Mouse (Mus musculus): ENCODE data around the gene Eif5. TPM values are rescaled to one million over a fixed set of nuclear protein-coding genes. Genes with fewer than 3 reads are reported as not detected.
A peak's percentile ranks its signal among the peaks of the same experiment; 100 is the strongest.
"Not testable (repeated sequence)": the region's sequence is repeated elsewhere in the genome, so short reads cannot be mapped to it uniquely, and the experiment has no call there.

Gene Eif5
- polyA plus RNA-seq, 1 experiment from 2014 or later = 486 TPM

GRCm38 (mm10) chr12:111507001-111507400, 30.8 kb upstream of the Eif5 start:
- ATAC-seq = no peak
- Histone ChIP-seq H3K4me1 (ENCODE audit: control insufficient read depth, insufficient read depth, low read depth, low read length) (peaks cover 3% of the 10 kb centered on the region), H3K4me3 (ENCODE audit: low read length) (no peak overlapping the region), H3K9me3 (ENCODE audit: control insufficient read depth, low read length) (no peaks in the 10 kb centered on the region), H3K36me3 (ENCODE audit: control insufficient read depth, insufficient read depth, low read length) (no peaks in the 10 kb centered on the region), H3K27ac (ENCODE audit: low read depth, low read length) (no peak overlapping the region), H3K9ac (ENCODE audit: low read depth, low read length) (no peak overlapping the region), H3K4me2 (ENCODE audit: low read length) (no peak overlapping the region), H3K27me3 (replicated peaks; ENCODE audit: control insufficient read depth, insufficient read depth, low read length) (no peaks in the 10 kb centered on the region)
- 63% methylated on average over 5 of the region's 5 CpGs for WGBS

GRCm38 (mm10) chr12:111507962-111508361, 29.9 kb upstream of the Eif5 start:
- H3K4me2 ChIP-seq (ENCODE audit: low read length) = no peak overlapping the region
- 90% methylated on average over 10 of the region's 10 CpGs for WGBS

GRCm38 (mm10) chr12:111508438-111508837, 29.4 kb upstream of the Eif5 start:
- not testable (repeated sequence) for H3K27me3 ChIP-seq (replicated peaks; ENCODE audit: control insufficient read depth, insufficient read depth, low read length); H3K36me3 ChIP-seq (ENCODE audit: control insufficient read depth, insufficient read depth, low read length); H3K4me3 ChIP-seq (ENCODE audit: low read length); H3K4me1 ChIP-seq (ENCODE audit: control insufficient read depth, insufficient read depth, low read depth, low read length); ATAC-seq; H3K27ac ChIP-seq (ENCODE audit: low read depth, low read length); H3K4me2 ChIP-seq (ENCODE audit: low read length); H3K9ac ChIP-seq (ENCODE audit: low read depth, low read length); H3K9me3 ChIP-seq (ENCODE audit: control insufficient read depth, low read length)
- 79% methylated on average over 3 of the region's 3 CpGs for WGBS

More at GRCm38 (mm10) chr12:111507962-111508361, 29.9 kb upstream of the Eif5 start:
- no peak for ATAC-seq
- Histone ChIP-seq H3K27ac (ENCODE audit: low read depth, low read length) (no peak overlapping the region), H3K4me1 (ENCODE audit: control insufficient read depth, insufficient read depth, low read depth, low read length) (peaks cover 3% of the 10 kb centered on the region), H3K27me3 (replicated peaks; ENCODE audit: control insufficient read depth, insufficient read depth, low read length) (no peaks in the 10 kb centered on the region), H3K9ac (ENCODE audit: low read depth, low read length) (no peak overlapping the region), H3K9me3 (ENCODE audit: control insufficient read depth, low read length) (no peaks in the 10 kb centered on the region), H3K36me3 (ENCODE audit: control insufficient read depth, insufficient read depth, low read length) (no peaks in the 10 kb centered on the region), H3K4me3 (ENCODE audit: low read length) (no peak overlapping the region)

GRCm38 (mm10) chr12:111512572-111513063, 25.2 kb upstream of the Eif5 start:
- H3K4me1 ChIP-seq (ENCODE audit: control insufficient read depth, insufficient read depth, low read depth, low read length) = no peaks in the 10 kb centered on the region; the same call in 1 of the 2 replicates
- ATAC-seq = no peak
- H3K36me3 ChIP-seq (ENCODE audit: control insufficient read depth, insufficient read depth, low read length) = no peaks in the 10 kb centered on the region
- H3K27me3 ChIP-seq (replicated peaks; ENCODE audit: control insufficient read depth, insufficient read depth, low read length) = no peaks in the 10 kb centered on the region
- H3K9ac ChIP-seq (ENCODE audit: low read depth, low read length) = no peak overlapping the region
- no peak overlapping the region for H3K4me3 ChIP-seq (ENCODE audit: low read length)
- H3K4me2 ChIP-seq (ENCODE audit: low read length) = no peak overlapping the region
- WGBS = 88% methylated on average over 12 of the region's 12 CpGs
- H3K9me3 ChIP-seq (ENCODE audit: control insufficient read depth, low read length) = no peaks in the 10 kb centered on the region
- no peak overlapping the region for H3K27ac ChIP-seq (ENCODE audit: low read depth, low read length)

GRCm38 (mm10) chr12:111513673-111514072, 24.1 kb upstream of the Eif5 start:
- WGBS = 47% methylated on average over 5 of the region's 5 CpGs
- ATAC-seq = peak; percentile 93
- no peaks in the 10 kb centered on the region; the same call in 1 of the 2 replicates for H3K4me1 ChIP-seq (ENCODE audit: control insufficient read depth, insufficient read depth, low read depth, low read length)
- no peak overlapping the region for H3K4me2 ChIP-seq (ENCODE audit: low read length)
- H3K4me3 ChIP-seq (ENCODE audit: low read length) = no peak overlapping the region
- H3K27ac ChIP-seq (ENCODE audit: low read depth, low read length) = no peak overlapping the region; the same call in 1 of the 2 replicates
- H3K9me3 ChIP-seq (ENCODE audit: control insufficient read depth, low read length) = no peaks in the 10 kb centered on the region
- H3K9ac ChIP-seq (ENCODE audit: low read depth, low read length) = no peak overlapping the region
- no peaks in the 10 kb centered on the region for H3K36me3 ChIP-seq (ENCODE audit: control insufficient read depth, insufficient read depth, low read length)
- H3K27me3 ChIP-seq (replicated peaks; ENCODE audit: control insufficient read depth, insufficient read depth, low read length) = no peaks in the 10 kb centered on the region

- Histone ChIP-seq H3K27ac (ENCODE audit: low read depth, low read length) (peak overlapping the region; percentile 63), H3K9me3 (ENCODE audit: control insufficient read depth, low read length) (no peaks in the 10 kb centered on the region), H3K4me3 (ENCODE audit: low read length) (no peak overlapping the region), H3K9ac (ENCODE audit: low read depth, low read length) (no peak overlapping the region), H3K4me2 (ENCODE audit: low read length) (no peak overlapping the region), H3K4me1 (ENCODE audit: control insufficient read depth, insufficient read depth, low read depth, low read length) (no peaks in the 10 kb centered on the region; the same call in 1 of the 2 replicates), H3K27me3 (replicated peaks; ENCODE audit: control insufficient read depth, insufficient read depth, low read length) (no peaks in the 10 kb centered on the region), H3K36me3 (ENCODE audit: control insufficient read depth, insufficient read depth, low read length) (no peaks in the 10 kb centered on the region)
- 62% methylated on average over 7 of the region's 7 CpGs for WGBS
- peak; percentile 81 for ATAC-seq
Observed at GRCm38 (mm10) chr12:111514231-111514792, 23.5 kb upstream of the Eif5 start.

GRCm38 (mm10) chr12:111514874-111515649, 22.8 kb upstream of the Eif5 start:
- peak overlapping the region; percentile 63 for H3K27ac ChIP-seq (ENCODE audit: low read depth, low read length)
- 70% methylated on average over 7 of the region's 7 CpGs for WGBS
- no peak overlapping the region for H3K4me2 ChIP-seq (ENCODE audit: low read length)

GRCm38 (mm10) chr12:111515920-111516319, 21.9 kb upstream of the Eif5 start:
- ATAC-seq = no peak

More at GRCm38 (mm10) chr12:111514874-111515649, 22.8 kb upstream of the Eif5 start:
- Histone ChIP-seq H3K36me3 (ENCODE audit: control insufficient read depth, insufficient read depth, low read length) (no peaks in the 10 kb centered on the region), H3K4me1 (ENCODE audit: control insufficient read depth, insufficient read depth, low read depth, low read length) (no peaks in the 10 kb centered on the region; the same call in 1 of the 2 replicates), H3K9ac (ENCODE audit: low read depth, low read length) (no peak overlapping the region), H3K9me3 (ENCODE audit: control insufficient read depth, low read length) (no peaks in the 10 kb centered on the region), H3K27me3 (replicated peaks; ENCODE audit: control insufficient read depth, insufficient read depth, low read length) (no peaks in the 10 kb centered on the region), H3K4me3 (ENCODE audit: low read length) (no peak overlapping the region)
- ATAC-seq = no peak

GRCm38 (mm10) chr12:111516826-111517225, 21.0 kb upstream of the Eif5 start:
- Histone ChIP-seq H3K9me3 (ENCODE audit: control insufficient read depth, low read length) (no peaks in the 10 kb centered on the region), H3K4me1 (ENCODE audit: control insufficient read depth, insufficient read depth, low read depth, low read length) (no peaks in the 10 kb centered on the region; the same call in 1 of the 2 replicates), H3K9ac (ENCODE audit: low read depth, low read length) (no peak overlapping the region), H3K27me3 (replicated peaks; ENCODE audit: control insufficient read depth, insufficient read depth, low read length) (no peaks in the 10 kb centered on the region), H3K27ac (ENCODE audit: low read depth, low read length) (no peak overlapping the region), H3K4me2 (ENCODE audit: low read length) (no peak overlapping the region), H3K4me3 (ENCODE audit: low read length) (no peak overlapping the region), H3K36me3 (ENCODE audit: control insufficient read depth, insufficient read depth, low read length) (no peaks in the 10 kb centered on the region)
- no peak for ATAC-seq
- WGBS = 88% methylated on average over 6 of the region's 6 CpGs

More at GRCm38 (mm10) chr12:111515920-111516319, 21.9 kb upstream of the Eif5 start:
- Histone ChIP-seq H3K36me3 (ENCODE audit: control insufficient read depth, insufficient read depth, low read length) (no peaks in the 10 kb centered on the region), H3K27ac (ENCODE audit: low read depth, low read length) (no peak overlapping the region), H3K4me1 (ENCODE audit: control insufficient read depth, insufficient read depth, low read depth, low read length) (no peaks in the 10 kb centered on the region; the same call in 1 of the 2 replicates), H3K27me3 (replicated peaks; ENCODE audit: control insufficient read depth, insufficient read depth, low read length) (no peaks in the 10 kb centered on the region), H3K9me3 (ENCODE audit: control insufficient read depth, low read length) (no peaks in the 10 kb centered on the region), H3K9ac (ENCODE audit: low read depth, low read length) (no peak overlapping the region), H3K4me3 (ENCODE audit: low read length) (no peak overlapping the region), H3K4me2 (ENCODE audit: low read length) (no peak overlapping the region)
- 89% methylated on average over 5 of the region's 5 CpGs for WGBS
